Mouse (Mus musculus): ENCODE results near the gene Cadps. TPM values are rescaled to one million over a fixed set of nuclear protein-coding genes. Genes with fewer than 3 reads are reported as not detected.
A peak's percentile ranks its signal among the peaks of the same experiment; 100 is the strongest.

The Cadps gene
- polyA plus RNA-seq, 1 experiment from 2014 or later: 0.21 TPM

DNA sequence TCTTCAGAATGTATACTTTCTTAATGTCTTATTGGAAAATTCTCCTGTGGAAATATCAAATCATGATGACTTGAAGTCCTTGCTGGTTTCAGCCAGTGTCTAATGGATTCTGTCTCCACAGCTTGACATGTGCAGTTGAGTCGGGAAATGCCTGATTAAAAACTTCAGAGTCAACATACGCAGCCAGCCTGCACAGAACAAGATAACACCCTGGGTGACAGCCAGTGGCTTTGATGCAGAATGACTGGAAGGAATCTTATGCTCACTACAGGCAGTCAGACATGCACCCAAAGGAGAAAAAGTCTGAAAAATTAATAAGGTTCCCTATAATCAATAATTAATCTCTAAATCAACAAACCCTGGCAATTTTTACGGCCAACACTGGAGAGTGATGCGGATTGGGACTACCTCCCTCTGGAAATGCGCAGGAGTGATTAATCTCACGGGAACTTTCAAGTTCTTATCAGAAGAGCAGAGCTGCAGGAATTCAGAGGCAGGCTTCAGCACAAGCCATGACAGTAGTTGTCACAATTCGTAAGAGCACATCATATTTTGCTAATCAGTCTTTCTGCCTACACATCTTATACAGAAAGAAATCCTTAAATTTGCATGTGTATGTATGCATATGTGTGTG, 185.6 kb downstream of the Cadps start:
- no peaks in the 10 kb centered on the region for H3K36me3 ChIP-seq (ENCODE audit: insufficient read depth)
- H3K4me2 ChIP-seq: no peak overlapping the region
- DNase-seq: no peak
- H3K9me3 ChIP-seq (ENCODE audit: low read depth, low read length): no peaks in the 10 kb centered on the region
- no peak overlapping the region for H3K4me3 ChIP-seq (ENCODE audit: low read depth, low read length)
- 40% methylated on average over 7 of the region's 7 CpGs for WGBS
- H3K27me3 ChIP-seq (ENCODE audit: insufficient read depth, low read length): no peaks in the 10 kb centered on the region
- no peak overlapping the region for H3K27ac ChIP-seq (ENCODE audit: low read depth)
- no peak for ATAC-seq (ENCODE audit: insufficient read depth)
- no peak for TF ChIP-seq CTCF (IDR thresholded peaks at IDR 0.05; ENCODE audit: low read depth)
- no peaks in the 10 kb centered on the region for H3K4me1 ChIP-seq (ENCODE audit: insufficient read depth)
- no peak overlapping the region for H3K9ac ChIP-seq

DNA sequence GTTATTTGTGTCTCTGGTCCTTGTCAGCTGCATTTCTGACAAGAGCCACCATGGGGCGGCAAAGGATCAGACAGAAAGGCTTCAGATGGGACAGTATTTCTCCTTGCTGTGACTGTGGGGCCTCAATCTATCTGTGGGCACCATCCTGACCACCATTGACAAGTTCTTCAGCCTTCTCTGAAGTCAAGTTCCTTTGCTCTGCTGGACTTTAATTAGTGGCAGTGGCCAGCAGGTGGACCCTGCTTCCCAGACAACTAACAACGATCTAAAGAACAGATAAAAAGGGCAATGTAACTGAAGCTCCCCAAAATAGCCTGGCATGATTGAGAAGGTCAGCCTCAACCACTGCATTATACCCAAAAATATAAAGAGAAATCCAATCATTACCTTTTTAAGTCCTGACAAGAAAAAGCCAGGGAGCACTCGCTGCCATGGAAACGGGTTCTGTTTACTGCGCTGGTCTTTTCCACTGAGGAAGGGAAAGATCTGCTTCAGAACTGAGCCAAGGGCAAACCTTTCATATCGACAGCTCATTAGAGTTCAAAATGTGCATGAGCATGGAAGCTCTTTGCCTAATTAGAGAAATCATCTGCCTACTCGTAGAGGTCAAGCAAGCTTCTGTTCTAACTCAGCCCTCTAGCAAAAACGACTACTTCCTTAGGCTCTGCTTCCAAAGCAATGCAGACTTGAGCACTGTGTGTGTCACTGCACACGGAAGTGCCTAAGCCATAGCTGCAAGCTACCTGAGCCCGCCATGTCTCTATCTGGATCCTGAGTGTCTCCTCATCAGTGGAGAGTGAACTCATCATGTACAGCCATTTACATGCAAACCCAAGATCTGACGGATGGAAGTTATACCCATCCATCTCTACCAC, 198.4 kb downstream of the Cadps start:
- no peak overlapping the region for H3K27ac ChIP-seq (ENCODE audit: low read depth)
- WGBS: 76% methylated on average over 11 of the region's 11 CpGs
- no peaks in the 10 kb centered on the region for H3K4me1 ChIP-seq (ENCODE audit: insufficient read depth)
- ATAC-seq (ENCODE audit: insufficient read depth) (no peak), DNase-seq (peak; percentile 8)
- no peaks in the 10 kb centered on the region for H3K9me3 ChIP-seq (ENCODE audit: low read depth, low read length)
- no peaks in the 10 kb centered on the region for H3K27me3 ChIP-seq (ENCODE audit: insufficient read depth, low read length)
- no peak overlapping the region for H3K4me3 ChIP-seq (ENCODE audit: low read depth, low read length)
- no peaks in the 10 kb centered on the region for H3K36me3 ChIP-seq (ENCODE audit: insufficient read depth)
- H3K9ac ChIP-seq: no peak overlapping the region
- no peak overlapping the region for H3K4me2 ChIP-seq
- TF ChIP-seq CTCF (IDR thresholded peaks at IDR 0.05; ENCODE audit: low read depth): peak; percentile 23

DNA sequence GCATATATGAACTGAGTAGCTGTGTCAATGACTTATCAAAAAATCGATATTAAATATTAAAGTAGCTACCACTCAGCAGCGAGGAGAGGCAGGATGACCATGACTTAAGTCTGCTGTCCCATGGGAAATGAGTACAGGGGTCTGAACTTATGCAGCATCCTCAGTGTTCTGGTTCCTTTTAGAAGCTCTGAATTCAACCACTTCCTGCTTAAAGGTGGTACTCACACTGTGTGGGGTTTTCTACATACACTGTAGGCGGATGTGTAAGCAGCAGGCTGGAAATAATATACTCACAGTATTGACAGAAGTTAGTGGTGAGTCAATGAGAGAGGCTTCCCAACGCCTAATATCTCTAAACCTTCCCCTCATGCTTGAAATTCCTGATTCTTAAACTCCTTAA, 215.9 kb downstream of the Cadps start:
- ATAC-seq (ENCODE audit: insufficient read depth) (no peak), DNase-seq (no peak)
- no peak overlapping the region for H3K4me2 ChIP-seq
- H3K27me3 ChIP-seq (ENCODE audit: insufficient read depth, low read length): no peaks in the 10 kb centered on the region
- H3K4me1 ChIP-seq (ENCODE audit: insufficient read depth): no peaks in the 10 kb centered on the region
- no peak overlapping the region for H3K4me3 ChIP-seq (ENCODE audit: low read depth, low read length)
- no peaks in the 10 kb centered on the region for H3K36me3 ChIP-seq (ENCODE audit: insufficient read depth)
- H3K27ac ChIP-seq (ENCODE audit: low read depth): no peak overlapping the region
- no peak for TF ChIP-seq CTCF (IDR thresholded peaks at IDR 0.05; ENCODE audit: low read depth)
- WGBS: 75% methylated on average over 4 of the region's 4 CpGs
- H3K9ac ChIP-seq: no peak overlapping the region
- H3K9me3 ChIP-seq (ENCODE audit: low read depth, low read length): no peaks in the 10 kb centered on the region

DNA sequence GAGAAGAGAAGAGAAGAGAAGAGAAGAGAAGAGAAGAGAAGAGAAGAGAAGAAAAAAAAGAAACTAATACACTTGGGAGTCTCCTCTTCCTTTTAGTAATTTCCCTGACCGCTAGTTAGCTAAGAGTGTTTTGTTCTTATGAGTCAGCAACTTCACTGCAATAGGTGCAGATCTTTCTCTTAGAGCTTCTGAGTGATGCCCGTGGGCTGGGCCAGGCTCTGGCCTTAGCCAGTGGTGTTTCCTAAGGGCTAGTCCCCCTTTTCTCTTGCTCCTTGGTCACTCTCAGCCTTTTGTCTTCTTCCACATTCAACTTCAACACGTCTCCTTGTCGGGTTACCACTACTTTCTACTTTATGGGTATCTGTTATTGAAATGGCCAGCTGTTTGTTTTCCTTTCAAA, 216.7 kb downstream of the Cadps start:
- WGBS: 72% methylated on average over 4 of the region's 4 CpGs
- Histone ChIP-seq H3K27ac (ENCODE audit: low read depth) (no peak overlapping the region), H3K4me1 (ENCODE audit: insufficient read depth) (no peaks in the 10 kb centered on the region), H3K36me3 (ENCODE audit: insufficient read depth) (no peaks in the 10 kb centered on the region), H3K4me3 (ENCODE audit: low read depth, low read length) (no peak overlapping the region), H3K9me3 (ENCODE audit: low read depth, low read length) (no peaks in the 10 kb centered on the region), H3K27me3 (ENCODE audit: insufficient read depth, low read length) (no peaks in the 10 kb centered on the region), H3K9ac (no peak overlapping the region), H3K4me2 (no peak overlapping the region)
- no peak for ATAC-seq (ENCODE audit: insufficient read depth)
- no peak for DNase-seq
- TF ChIP-seq CTCF (IDR thresholded peaks at IDR 0.05; ENCODE audit: low read depth): no peak

DNA sequence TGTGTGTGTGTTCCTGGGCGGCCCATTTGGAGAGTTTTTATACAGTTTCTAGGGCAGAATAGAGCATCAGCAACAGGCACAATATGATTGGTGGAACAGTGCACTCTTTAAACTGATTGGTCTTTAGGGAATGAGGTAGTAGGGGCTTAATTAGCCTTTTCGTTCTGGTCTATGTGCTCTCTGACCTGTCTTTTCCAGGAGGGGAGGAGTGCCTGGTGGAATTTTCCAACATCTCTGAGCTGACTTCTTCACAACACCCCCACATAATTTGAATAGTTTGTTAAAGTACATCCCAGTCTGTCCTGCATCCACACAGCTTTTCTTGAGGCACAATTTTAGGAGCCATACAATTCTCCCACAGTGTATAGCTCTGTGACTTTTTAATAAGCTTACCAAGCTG, 220.8 kb downstream of the Cadps start:
- no peaks in the 10 kb centered on the region for H3K9me3 ChIP-seq (ENCODE audit: low read depth, low read length)
- 82% methylated on average over 2 of the region's 2 CpGs for WGBS

DNA sequence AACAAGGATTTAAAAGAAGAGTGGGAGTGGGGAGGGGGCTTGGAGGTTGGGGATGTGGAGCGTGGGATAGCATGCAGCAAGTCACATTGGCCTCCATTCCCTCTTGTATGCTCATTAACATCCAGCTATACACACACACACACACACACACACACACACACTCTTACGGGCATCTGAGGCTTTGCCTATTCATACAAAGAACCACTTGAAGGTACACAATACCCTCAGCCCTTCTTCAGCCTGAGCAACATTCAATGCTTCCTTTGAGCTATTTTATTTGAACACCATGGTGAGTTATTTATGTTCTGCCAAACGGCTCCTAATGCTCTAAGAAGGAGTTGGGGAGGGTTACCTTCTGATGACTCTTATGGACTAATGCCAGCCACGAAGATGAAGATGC, 227.6 kb downstream of the Cadps start:
- DNase-seq (no peak), ATAC-seq (ENCODE audit: insufficient read depth) (peak; percentile 38; the same call in 1 of the 2 replicates)
- H3K4me1 ChIP-seq (ENCODE audit: insufficient read depth): no peaks in the 10 kb centered on the region
- H3K36me3 ChIP-seq (ENCODE audit: insufficient read depth): no peaks in the 10 kb centered on the region
- 52% methylated on average over 4 of the region's 4 CpGs for WGBS
- H3K9ac ChIP-seq: no peak overlapping the region
- H3K27me3 ChIP-seq (ENCODE audit: insufficient read depth, low read length): no peaks in the 10 kb centered on the region
- TF ChIP-seq CTCF (IDR thresholded peaks at IDR 0.05; ENCODE audit: low read depth): no peak
- H3K9me3 ChIP-seq (ENCODE audit: low read depth, low read length): no peaks in the 10 kb centered on the region
- H3K4me3 ChIP-seq (ENCODE audit: low read depth, low read length): no peak overlapping the region
- H3K27ac ChIP-seq (ENCODE audit: low read depth): no peak overlapping the region
- H3K4me2 ChIP-seq: no peak overlapping the region

More for the DNA sequence above, 220.8 kb downstream of the Cadps start:
- Histone ChIP-seq H3K27me3 (ENCODE audit: insufficient read depth, low read length) (no peaks in the 10 kb centered on the region), H3K4me3 (ENCODE audit: low read depth, low read length) (no peak overlapping the region), H3K4me2 (no peak overlapping the region), H3K27ac (ENCODE audit: low read depth) (no peak overlapping the region), H3K4me1 (ENCODE audit: insufficient read depth) (no peaks in the 10 kb centered on the region), H3K36me3 (ENCODE audit: insufficient read depth) (no peaks in the 10 kb centered on the region), H3K9ac (no peak overlapping the region)
- DNase-seq (no peak), ATAC-seq (ENCODE audit: insufficient read depth) (no peak)
- no peak for TF ChIP-seq CTCF (IDR thresholded peaks at IDR 0.05; ENCODE audit: low read depth)

DNA sequence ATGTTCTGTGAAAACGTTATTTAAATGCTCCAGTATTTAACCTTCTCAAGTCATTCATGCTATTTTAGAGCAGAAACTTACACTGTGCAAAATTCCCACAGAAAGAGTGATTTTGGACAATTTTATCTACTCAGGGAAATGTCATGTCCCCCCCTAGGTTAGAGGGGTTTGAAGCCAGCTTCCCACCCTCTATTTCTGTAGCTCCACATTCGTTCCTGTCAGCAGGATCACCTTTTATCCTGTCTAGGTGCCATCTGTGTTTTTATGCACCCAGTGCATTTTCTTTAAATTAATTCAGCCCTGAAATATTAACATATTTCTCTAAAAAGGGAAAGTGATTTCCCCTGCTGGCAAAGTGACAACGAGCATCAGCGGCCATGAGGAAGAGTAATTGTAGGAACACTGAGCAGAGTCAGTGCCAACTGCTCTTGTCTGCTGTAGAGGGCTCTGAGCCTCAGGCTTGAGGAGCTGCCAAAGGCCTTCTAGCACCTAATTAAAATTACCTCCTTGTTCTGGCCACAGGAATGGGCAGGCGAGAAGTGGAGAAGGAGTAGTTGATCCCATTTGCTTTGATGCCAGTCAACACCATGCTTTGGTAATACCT, 230.3 kb downstream of the Cadps start:
- no peak for TF ChIP-seq CTCF (IDR thresholded peaks at IDR 0.05; ENCODE audit: low read depth)
- no peaks in the 10 kb centered on the region for H3K27me3 ChIP-seq (ENCODE audit: insufficient read depth, low read length)
- no peaks in the 10 kb centered on the region for H3K9me3 ChIP-seq (ENCODE audit: low read depth, low read length)
- H3K4me2 ChIP-seq: no peak overlapping the region
- no peaks in the 10 kb centered on the region for H3K36me3 ChIP-seq (ENCODE audit: insufficient read depth)
- ATAC-seq (ENCODE audit: insufficient read depth) (no peak), DNase-seq (no peak)
- no peaks in the 10 kb centered on the region for H3K4me1 ChIP-seq (ENCODE audit: insufficient read depth)
- 70% methylated on average over 5 of the region's 5 CpGs for WGBS
- no peak overlapping the region for H3K4me3 ChIP-seq (ENCODE audit: low read depth, low read length)
- no peak overlapping the region for H3K27ac ChIP-seq (ENCODE audit: low read depth)
- no peak overlapping the region for H3K9ac ChIP-seq
